In the genomic region with DNA sequence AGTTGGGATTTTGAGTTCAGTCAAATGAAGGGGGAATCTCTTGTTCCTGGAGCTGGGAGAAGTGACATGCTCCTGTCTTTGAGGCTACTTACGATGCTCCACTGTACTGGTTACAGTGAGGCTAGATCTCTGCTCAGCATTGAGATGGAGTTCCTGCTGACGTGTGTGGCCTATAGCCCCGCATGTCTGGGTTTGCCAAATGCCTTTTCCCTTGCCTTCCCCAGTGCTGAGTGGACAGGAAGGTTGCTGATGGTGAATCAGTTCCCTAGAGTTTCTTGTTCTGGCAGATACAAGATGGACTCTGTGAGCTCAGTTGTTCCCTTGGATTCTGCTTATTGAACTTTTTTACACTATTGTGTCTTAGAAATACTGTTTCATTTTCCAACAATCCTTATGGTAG, we compare ENCODE assay signal across 14 mouse cellular contexts. TPM values are rescaled to one million over a fixed set of nuclear protein-coding genes. Genes with fewer than 3 reads are reported as not detected.
DNase-seq lines count a peak whose midpoint lies in the region; ATAC-seq and TF ChIP-seq lines count a peak whose summit lies in the region.
"Had no signal": no experiment of that assay in that cellular context is flagged by ENCODE, and none has a peak within 500 bp of the region (broad histone marks: within the 10 kb centered on the region; RNA-seq: fewer than 3 reads in every experiment).

No protein-coding gene starts in this region.

- no peaks in the 10 kb centered on the region for H3K9me3 ChIP-seq in hindbrain, embryonic 13.5 days
- H3K9me3 ChIP-seq in hindbrain, embryonic 11.5 days (ENCODE audit: control insufficient read depth, low read length), result no peaks in the 10 kb centered on the region
- no peaks in the 10 kb centered on the region for H3K9me3 ChIP-seq in midbrain, embryonic 12.5 days
- H3K9me3 ChIP-seq in midbrain, embryonic 16.5 days (replicated peaks; ENCODE audit: control insufficient read depth, low read length, poor library complexity, severe bottlenecking), result no peaks in the 10 kb centered on the region

- H3K4me2 ChIP-seq in hindbrain, embryonic 13.5 days, result 0 out of 2 replicates have a peak overlapping the region, but pooled peaks have one; percentile 13
- H3K4me2 ChIP-seq in hindbrain, embryonic 11.5 days (replicated peaks; ENCODE audit: low read depth, low read length), result no peak overlapping the region
- peak overlapping the region; percentile 25; the same call in 1 of the 2 replicates for H3K4me2 ChIP-seq in midbrain, embryonic 12.5 days (replicated peaks)
- H3K4me2 ChIP-seq in midbrain, embryonic 16.5 days (ENCODE audit: low read length), result no peak overlapping the region

- H3K27me3 ChIP-seq in hindbrain, embryonic 13.5 days, result no peaks in the 10 kb centered on the region
- no peaks in the 10 kb centered on the region for H3K27me3 ChIP-seq in hindbrain, embryonic 11.5 days (ENCODE audit: control insufficient read depth, insufficient read depth, low read length)
- H3K27me3 ChIP-seq in midbrain, embryonic 12.5 days, result no peaks in the 10 kb centered on the region
- no peaks in the 10 kb centered on the region for H3K27me3 ChIP-seq in midbrain, embryonic 16.5 days (ENCODE audit: control insufficient read depth, insufficient read depth, low read depth, low read length)
- H3K27me3 ChIP-seq: Patski had no signal

- TF ChIP-seq CTCF in bone marrow macrophage, adult 2 months (IDR thresholded peaks at IDR 0.05; ENCODE audit: low read depth, low read length), result no peak

- H3K27ac ChIP-seq in hindbrain, embryonic 13.5 days, result no peak overlapping the region
- H3K27ac ChIP-seq in hindbrain, embryonic 11.5 days (ENCODE audit: low read depth, low read length), result no peak overlapping the region
- no peak overlapping the region for H3K27ac ChIP-seq in midbrain, embryonic 12.5 days (replicated peaks)
- H3K27ac ChIP-seq in midbrain, embryonic 16.5 days (ENCODE audit: low read length), result no peak overlapping the region
- H3K27ac ChIP-seq in bone marrow macrophage, adult 2 months (ENCODE audit: insufficient read depth, low read depth, low read length), result no peak overlapping the region

- TF ChIP-seq POLR2A in bone marrow macrophage, adult 2 months (IDR thresholded peaks at IDR 0.05; ENCODE audit: borderline replicate concordance, low read depth, low read length), result no peak

- WGBS in hindbrain, embryonic 13.5 days, result 62% methylated on average over 3 of the region's 3 CpGs
- WGBS in hindbrain, embryonic 11.5 days, result 58% methylated on average over 3 of the region's 3 CpGs
- 77% methylated on average over 3 of the region's 3 CpGs for WGBS in midbrain, embryonic 12.5 days
- WGBS in midbrain, embryonic 16.5 days, result 70% methylated on average over 3 of the region's 3 CpGs

- H3K4me1 ChIP-seq in hindbrain, embryonic 13.5 days (replicated peaks), result peaks cover 21% of the 10 kb centered on the region
- 0 out of 2 replicates have a peak, but pooled peaks cover 3% of the 10 kb centered on the region for H3K4me1 ChIP-seq in hindbrain, embryonic 11.5 days (replicated peaks; ENCODE audit: control insufficient read depth, insufficient read depth, low read length)
- peaks cover 14% of the 10 kb centered on the region for H3K4me1 ChIP-seq in midbrain, embryonic 12.5 days
- peaks cover 16% of the 10 kb centered on the region for H3K4me1 ChIP-seq in midbrain, embryonic 16.5 days (ENCODE audit: control insufficient read depth, insufficient read depth, low read length)
- H3K4me1 ChIP-seq in bone marrow macrophage, adult 2 months (ENCODE audit: control insufficient read depth, insufficient read depth, low read length), result peaks cover 8% of the 10 kb centered on the region

- H3K9ac ChIP-seq in hindbrain, embryonic 13.5 days, result no peak overlapping the region
- no peak overlapping the region for H3K9ac ChIP-seq in hindbrain, embryonic 11.5 days (ENCODE audit: low read depth, low read length)
- H3K9ac ChIP-seq in midbrain, embryonic 12.5 days (replicated peaks), result no peak overlapping the region
- no peak overlapping the region for H3K9ac ChIP-seq in midbrain, embryonic 16.5 days (ENCODE audit: low read depth, low read length)

- H3K36me3 ChIP-seq in hindbrain, embryonic 13.5 days, result peaks cover 10% of the 10 kb centered on the region
- H3K36me3 ChIP-seq in hindbrain, embryonic 11.5 days (ENCODE audit: control insufficient read depth, insufficient read depth, low read length), result no peaks in the 10 kb centered on the region; the same call in 1 of the 2 replicates
- H3K36me3 ChIP-seq in midbrain, embryonic 12.5 days, result peaks cover 12% of the 10 kb centered on the region
- peaks cover 2% of the 10 kb centered on the region; the same call in 1 of the 2 replicates for H3K36me3 ChIP-seq in midbrain, embryonic 16.5 days (ENCODE audit: control insufficient read depth, insufficient read depth, low read length)

- no peak for ATAC-seq in hindbrain, embryonic 13.5 days (ENCODE audit: low FRiP score)
- no peak for ATAC-seq in hindbrain, embryonic 11.5 days (ENCODE audit: low FRiP score)
- no peak for ATAC-seq in midbrain, embryonic 12.5 days (ENCODE audit: low FRiP score, low read depth)
- no peak for ATAC-seq in midbrain, embryonic 16.5 days
- no peak for ATAC-seq in megakaryocyte progenitor cell, adult 5-6 weeks (replicated peaks; ENCODE audit: poor library complexity)
- ATAC-seq: Patski had no signal

- DNase-seq in hindbrain, embryonic 11.5 days (ENCODE audit: low spot score), result no peak
- DNase-seq in naive thymus-derived CD4-positive, alpha-beta T cell, adult 2 months (ENCODE audit: low read depth), result peak; percentile 10
- no peak for DNase-seq in left cerebral cortex, adult 9 months (ENCODE audit: low spot score in 2 of 2)
- DNase-seq: adrenal gland, postnatal 14 days; cerebellum, adult 18-20 months; kidney, postnatal 25 days; lung, postnatal 14 days; thymus, adult 2 months had no signal

- peak overlapping the region; percentile 12 for H3K4me3 ChIP-seq in hindbrain, embryonic 13.5 days
- no peak overlapping the region for H3K4me3 ChIP-seq in hindbrain, embryonic 11.5 days (ENCODE audit: low read depth, low read length)
- no peak overlapping the region for H3K4me3 ChIP-seq in midbrain, embryonic 12.5 days
- H3K4me3 ChIP-seq in midbrain, embryonic 16.5 days (ENCODE audit: low read depth, low read length), result no peak overlapping the region
- H3K4me3 ChIP-seq in bone marrow macrophage, adult 2 months (ENCODE audit: insufficient read depth, low read length), result peak overlapping the region; percentile 4

RNA-seq across cellular contexts. Expression of gene Slc10a7, which starts 1.8 kb away (rescaled TPM):
- polyA plus RNA-seq in hindbrain, embryonic 13.5 days (2015; fragmentation: Nextera tagmentation; extraction: Ambion mirVana), result 10.6 and 10.7 TPM in 2 replicates
- polyA plus RNA-seq in hindbrain, embryonic 11.5 days (2014; fragmentation: Nextera tagmentation; extraction: Ambion mirVana), result 10.8 and 12.8 TPM in 2 replicates
- polyA plus RNA-seq in midbrain, embryonic 12.5 days (2016; fragmentation: Nextera tagmentation; extraction: Ambion mirVana), result 13.8 and 15.9 TPM in 2 replicates
- 10.1 and 11.8 TPM in 2 replicates for polyA plus RNA-seq in midbrain, embryonic 16.5 days (2015; fragmentation: Nextera tagmentation; extraction: Ambion mirVana)
- 14.2 TPM in 2 replicates for polyA plus RNA-seq in bone marrow macrophage, adult 2 months (2012; ENCODE audit: insufficient read depth, insufficient read length, missing spikeins)
- total RNA-seq in megakaryocyte progenitor cell, adult 5-6 weeks (2015), result 28.3 and 28.4 TPM in 2 replicates
- 19.9 and 22.7 TPM in 2 replicates for total RNA-seq in megakaryocyte progenitor cell, adult 5-6 weeks (2017)

RNA-seq across cellular contexts. Expression of gene Rbmxl1, which starts 2.2 kb away (rescaled TPM):
- 226 and 230 TPM in 2 replicates for polyA plus RNA-seq in hindbrain, embryonic 13.5 days (2015; fragmentation: Nextera tagmentation; extraction: Ambion mirVana)
- 362 and 390 TPM in 2 replicates for polyA plus RNA-seq in hindbrain, embryonic 11.5 days (2014; fragmentation: Nextera tagmentation; extraction: Ambion mirVana)
- polyA plus RNA-seq in midbrain, embryonic 12.5 days (2016; fragmentation: Nextera tagmentation; extraction: Ambion mirVana), result 331 and 338 TPM in 2 replicates
- 201 and 213 TPM in 2 replicates for polyA plus RNA-seq in midbrain, embryonic 16.5 days (2015; fragmentation: Nextera tagmentation; extraction: Ambion mirVana)
- polyA plus RNA-seq in bone marrow macrophage, adult 2 months (2012; ENCODE audit: insufficient read depth, insufficient read length, missing spikeins), result 45.7 and 46.6 TPM in 2 replicates
- 223 and 249 TPM in 2 replicates for total RNA-seq in megakaryocyte progenitor cell, adult 5-6 weeks (2015)
- 185 and 207 TPM in 2 replicates for total RNA-seq in megakaryocyte progenitor cell, adult 5-6 weeks (2017)

Comparison
In these comparisons a context has a peak if more than half of its experiments do, and no peak if none do; other contexts are left out.
1. H3K4me2 ChIP-seq: peak in hindbrain, embryonic 13.5 days (single experiment) and midbrain, embryonic 12.5 days (single experiment); none in hindbrain, embryonic 11.5 days (single experiment) and midbrain, embryonic 16.5 days (single experiment).
2. H3K4me3 ChIP-seq: peak in hindbrain, embryonic 13.5 days (single experiment) and bone marrow macrophage, adult 2 months (single experiment); none in hindbrain, embryonic 11.5 days (single experiment), midbrain, embryonic 12.5 days (single experiment) and midbrain, embryonic 16.5 days (single experiment).